Mouse (Mus musculus) cerebellum, postnatal 25 days (tissue): Measurements from ENCODE around the gene Hist1h4f.
"Not testable (repeated sequence)": the region's sequence is repeated elsewhere in the genome, so short reads cannot be mapped to it uniquely, and the experiment has no call there.

ENCODE experiments used
- DNase-seq, 2 experiments: peaks; one replicate each; pipeline ENCODE4 v3.0.0; 2021; ENCODE audit warnings: mixed read lengths in 2 of 2

Hist1h4f gene

DNA sequence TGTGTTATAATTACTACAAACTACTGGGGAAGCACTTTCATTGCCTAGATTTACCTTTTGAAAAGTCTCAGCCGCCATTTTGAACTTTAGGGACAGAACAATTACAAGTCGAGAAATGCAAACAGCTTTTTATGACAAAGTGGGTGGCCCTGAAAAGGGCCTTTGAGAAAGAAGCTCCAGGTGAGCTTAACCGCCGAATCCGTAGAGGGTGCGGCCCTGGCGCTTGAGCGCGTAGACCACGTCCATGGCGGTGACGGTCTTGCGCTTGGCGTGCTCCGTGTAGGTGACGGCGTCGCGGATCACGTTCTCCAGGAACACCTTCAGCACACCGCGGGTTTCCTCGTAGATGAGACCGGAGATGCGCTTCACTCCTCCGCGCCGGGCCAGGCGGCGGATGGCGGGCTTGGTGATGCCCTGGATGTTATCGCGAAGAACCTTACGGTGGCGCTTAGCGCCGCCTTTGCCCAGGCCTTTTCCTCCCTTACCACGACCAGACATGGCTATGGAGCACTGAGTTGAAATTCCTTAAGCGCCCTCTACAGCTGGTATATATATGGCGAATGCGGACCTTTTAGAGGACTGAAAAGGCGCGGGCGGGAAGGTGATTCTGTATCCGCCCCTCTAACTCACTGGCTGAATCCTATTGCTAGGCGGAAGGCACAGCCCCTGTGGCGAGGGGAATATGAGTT, at the start of gene Hist1h4f:
TSS of gene Hist1h4f (minus strand) at position 503 of the 689 bp plus-strand sequence.
- peak; percentile 87 to 89 for DNase-seq

DNA sequence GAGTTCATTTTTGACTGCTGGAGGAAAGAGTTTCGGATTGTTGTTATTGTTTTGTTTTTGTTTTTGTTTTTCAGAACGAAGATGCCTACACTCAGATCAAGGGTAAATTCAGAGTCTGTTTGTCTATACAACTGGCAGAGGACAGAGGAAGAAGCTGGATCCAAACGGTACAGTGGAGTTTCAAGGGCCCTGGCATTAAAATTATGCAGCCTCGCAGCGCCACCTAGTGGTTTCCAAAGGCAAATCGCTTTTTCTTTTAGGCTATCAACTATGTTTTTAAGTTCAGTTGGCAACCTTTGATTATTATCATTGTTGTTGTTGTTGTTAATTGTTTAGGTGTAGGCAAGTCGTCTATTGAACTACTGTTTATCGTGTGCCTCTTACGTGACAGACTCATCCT, 46.5 kb upstream of the Hist1h4f start:
- DNase-seq: peak; percentile 80 to 88

DNA sequence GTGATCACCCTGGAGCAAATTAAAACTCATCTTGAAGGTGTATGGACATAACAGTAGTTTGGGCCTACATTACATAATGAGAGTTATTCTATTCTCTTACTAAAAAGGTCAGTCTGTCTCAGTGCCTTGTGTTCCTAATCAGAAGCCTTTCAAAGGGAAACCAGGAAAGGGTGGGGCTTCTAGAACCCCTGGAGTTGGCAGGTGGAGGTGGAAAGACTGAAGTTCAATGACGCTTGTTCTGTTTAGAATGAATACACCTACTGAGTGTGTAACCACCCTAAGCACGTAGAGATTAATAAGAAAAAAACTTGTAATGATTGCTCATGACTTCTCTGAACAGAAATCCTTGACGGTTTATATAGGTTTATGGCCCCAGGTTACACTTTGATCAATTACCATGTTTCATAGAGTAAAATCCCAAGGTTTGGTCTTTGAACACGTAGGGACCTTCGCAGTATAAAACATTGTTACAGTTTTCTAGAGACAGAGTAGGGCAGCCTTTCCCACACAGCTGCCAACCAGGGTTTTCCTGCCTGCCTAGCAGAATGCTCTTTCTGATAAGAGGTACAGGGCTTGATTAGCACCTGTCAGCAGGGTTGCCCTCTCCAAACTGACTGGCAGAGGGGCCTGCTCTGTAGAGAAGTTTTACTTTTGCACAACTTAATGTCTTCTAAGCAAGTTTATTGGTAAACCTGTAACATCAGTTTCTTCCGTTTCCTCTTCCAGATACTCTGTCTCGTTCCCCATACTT, 44.3 kb upstream of the Hist1h4f start:
- DNase-seq: no peak

DNA sequence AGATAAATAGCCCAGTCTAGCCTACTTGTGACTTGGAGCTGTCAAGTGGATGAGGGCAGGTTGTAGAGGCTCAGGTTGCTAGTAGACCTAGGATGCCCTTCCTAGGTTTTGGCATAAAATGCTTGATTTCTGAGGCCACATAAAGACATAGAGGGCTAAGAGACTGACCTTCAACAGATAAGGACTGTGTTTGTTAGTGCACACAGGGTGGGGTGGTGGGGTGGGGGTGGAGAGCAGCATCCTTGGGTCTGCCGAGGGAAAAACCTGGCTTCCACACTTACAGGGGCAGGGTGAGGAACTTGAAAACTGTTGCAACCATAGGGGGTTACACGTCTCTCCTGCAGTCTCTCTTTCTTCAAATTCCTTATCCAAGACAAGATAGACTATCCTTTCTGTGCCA, 43.7 kb upstream of the Hist1h4f start:
- DNase-seq: no peak

DNA sequence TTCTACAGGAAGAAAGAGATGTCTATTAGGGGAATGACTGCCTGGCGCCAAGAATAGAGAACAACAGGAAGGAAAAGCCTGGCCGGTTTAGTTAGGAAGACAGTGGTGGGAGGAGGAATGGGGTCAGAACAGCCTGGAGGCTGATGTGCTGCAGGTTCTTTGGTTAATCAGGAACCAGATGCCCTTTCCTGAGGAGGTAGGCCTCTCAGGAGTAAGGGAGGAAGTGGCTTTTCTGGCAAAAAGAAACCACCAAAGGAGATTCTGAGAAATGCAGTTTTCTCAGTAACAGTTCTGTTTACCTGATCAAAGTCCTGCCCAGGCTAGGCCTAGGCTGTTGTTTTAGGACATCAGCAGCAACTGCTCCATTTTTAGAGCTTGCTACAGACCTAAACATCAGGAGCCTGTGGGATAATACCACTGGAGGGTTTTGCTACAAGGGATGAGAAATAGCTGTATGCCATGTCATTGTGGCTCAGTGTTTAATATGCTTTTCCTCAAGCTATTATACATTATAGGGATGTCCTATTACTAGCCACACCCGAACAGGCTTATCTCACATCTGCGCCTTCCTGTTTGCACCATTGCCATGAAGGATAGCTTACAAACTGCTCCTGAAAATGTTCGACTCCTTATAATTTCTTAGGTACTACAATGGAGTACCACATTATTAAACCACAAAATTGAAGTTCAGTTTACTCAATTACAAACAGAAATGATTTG, 41.8 kb upstream of the Hist1h4f start:
- DNase-seq: no peak

DNA sequence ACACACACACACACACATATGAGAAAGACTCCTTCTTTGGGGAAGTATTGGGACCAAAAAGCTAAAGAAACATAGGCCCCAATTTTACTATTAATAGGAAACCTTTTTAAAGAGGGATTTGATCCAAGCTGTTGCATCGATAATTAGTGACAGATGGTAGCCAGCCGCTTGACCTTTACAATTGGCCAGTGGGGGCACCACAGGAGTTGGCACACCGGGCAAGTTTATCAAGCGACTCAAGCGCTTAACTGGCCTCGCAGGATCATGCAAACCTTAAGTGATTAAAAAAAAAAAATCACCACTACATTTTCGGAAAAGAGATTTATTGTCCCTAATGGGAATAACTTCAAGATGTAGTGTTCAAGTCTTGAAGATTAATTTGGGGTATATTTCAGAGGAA, 41.2 kb upstream of the Hist1h4f start:
- peak; percentile 61 to 80 for DNase-seq

DNA sequence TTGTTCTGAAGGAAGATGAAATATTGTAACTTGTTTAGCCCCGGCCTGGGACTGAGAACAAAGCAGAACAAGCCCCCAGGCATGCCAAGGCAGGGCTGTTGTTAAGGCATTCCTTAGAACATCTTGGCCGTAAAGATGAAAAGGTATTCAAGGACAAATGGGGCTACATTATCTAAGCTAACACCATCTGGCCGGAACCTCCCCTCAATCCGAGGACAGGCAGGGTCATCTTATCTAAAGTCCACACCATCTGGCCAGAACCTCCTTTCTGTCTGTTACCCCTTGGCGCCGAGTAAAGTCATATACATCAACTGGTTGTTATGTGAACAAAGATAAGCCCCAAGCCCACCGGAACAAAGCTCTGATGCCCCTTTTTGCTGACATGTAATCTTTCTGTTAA, 40.4 kb upstream of the Hist1h4f start:
- DNase-seq: not testable (repeated sequence)

DNA sequence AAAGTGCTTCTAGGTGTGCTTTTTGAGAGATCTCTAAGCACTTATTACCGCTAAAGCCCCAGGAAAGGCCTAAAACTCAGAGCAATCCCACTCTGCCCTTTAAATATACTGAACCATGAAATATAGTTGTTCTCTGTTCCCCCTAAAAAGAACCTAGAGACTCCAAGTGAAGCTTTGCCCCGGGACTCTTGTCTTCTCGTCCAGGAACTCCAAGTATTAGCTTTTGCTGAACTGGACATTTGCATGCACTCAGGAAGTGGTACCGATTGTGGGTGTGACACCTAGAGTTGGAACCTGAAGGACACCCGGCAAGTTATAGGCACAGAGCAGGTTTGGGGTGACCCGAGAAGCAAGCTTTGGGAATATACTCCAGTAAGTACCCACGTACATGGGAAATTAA, 39.8 kb upstream of the Hist1h4f start:
- DNase-seq: no peak

DNA sequence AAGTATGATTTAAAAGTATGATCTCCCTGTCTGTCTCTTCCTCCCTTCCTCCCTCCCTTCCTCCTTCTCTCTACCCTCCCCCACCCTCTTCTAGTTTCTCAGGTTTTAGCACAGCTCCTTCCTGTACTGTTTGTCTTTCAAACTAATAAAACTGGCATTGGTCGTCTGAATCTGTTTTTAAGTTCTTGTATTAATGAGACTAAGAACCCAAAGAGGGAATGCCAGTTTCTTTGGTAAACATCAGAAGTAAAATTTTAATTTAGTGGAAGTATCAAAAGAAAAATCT, 35.4 kb upstream of the Hist1h4f start:
- DNase-seq: no peak

DNA sequence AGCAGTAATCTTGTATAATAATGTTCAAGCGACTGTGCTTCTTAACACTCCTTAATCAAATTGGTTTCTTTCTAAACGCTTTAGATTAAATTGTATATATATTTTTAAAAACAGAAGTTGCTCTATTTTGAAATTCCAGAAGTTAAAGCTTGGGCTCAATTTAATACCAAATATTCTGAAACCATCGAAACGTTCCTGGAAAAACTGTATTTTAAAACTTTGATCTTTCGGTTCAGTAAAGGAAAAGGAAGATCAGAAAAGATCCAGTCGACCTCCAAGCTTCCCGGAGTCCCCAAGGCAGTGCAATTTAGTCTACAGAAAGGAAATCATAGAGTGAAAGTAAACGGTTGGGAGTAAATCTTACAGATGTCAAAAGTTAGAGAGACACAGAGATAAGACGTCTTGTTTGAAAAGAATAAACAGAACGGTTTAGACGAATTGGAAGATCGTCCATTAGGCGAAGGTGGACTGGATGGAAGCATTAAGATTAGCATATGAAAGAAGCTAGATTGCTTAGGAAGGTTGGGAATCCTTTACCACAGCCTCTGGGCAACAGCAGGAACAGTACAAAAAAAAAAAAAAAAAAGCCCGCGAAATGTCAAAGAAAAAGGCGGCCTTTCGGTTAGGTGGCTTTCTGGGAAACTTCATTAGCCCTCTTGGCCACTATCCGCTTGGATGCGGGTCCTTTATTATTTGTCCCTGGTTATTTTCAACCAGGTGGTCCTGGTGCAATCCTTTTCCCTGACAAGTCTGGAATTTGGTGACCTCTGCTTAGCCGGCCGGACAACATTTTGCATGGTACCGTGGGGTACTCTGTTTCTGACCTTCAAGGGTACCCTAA, 34.9 kb upstream of the Hist1h4f start:
- no peak for DNase-seq

DNA sequence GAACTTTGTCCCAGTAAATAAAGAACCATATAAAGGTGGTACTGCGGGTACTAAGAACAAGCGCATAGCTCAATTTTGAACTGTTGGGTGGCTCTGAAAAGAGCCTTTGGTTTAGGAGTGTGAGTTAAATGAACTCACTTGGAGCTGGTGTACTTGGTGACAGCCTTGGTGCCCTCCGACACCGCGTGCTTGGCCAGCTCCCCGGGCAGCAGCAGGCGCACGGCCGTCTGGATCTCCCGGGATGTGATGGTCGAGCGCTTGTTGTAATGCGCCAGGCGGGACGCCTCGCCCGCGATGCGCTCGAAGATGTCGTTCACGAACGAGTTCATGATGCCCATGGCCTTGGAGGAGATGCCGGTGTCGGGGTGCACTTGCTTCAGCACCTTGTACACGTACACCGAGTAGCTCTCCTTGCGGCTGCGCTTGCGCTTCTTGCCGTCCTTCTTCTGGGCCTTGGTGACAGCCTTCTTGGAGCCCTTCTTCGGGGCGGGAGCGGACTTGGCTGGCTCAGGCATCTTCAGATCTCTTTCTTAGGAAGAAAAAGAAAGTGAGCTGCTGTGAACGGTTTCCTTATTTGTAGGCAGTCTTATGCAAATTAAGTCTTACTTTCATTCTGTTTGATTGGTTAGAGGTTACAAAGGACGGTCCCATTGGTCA, 34.1 kb upstream of the Hist1h4f start:
- DNase-seq: peak; percentile 53 to 71

DNA sequence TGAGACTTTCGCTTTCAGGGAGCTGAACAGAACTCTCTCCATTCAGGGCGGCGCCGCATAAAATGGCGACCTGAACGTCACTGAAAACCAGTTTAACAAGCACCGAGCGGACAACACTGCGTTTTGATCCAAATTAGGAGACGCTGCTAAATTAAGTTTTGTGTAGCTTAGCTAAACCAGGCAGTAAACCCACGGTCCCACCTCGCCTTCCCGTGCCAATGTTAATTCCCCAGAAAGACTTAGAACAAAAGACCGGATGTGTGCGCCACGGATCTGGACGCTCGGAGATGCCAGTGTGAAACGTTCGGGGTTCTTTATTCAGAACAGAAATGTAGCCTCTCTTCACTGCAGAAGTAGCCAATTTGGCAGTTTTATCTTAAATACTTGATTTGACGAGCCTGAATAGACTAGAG, 33.6 kb upstream of the Hist1h4f start:
- DNase-seq: peak; percentile 58 to 67

DNA sequence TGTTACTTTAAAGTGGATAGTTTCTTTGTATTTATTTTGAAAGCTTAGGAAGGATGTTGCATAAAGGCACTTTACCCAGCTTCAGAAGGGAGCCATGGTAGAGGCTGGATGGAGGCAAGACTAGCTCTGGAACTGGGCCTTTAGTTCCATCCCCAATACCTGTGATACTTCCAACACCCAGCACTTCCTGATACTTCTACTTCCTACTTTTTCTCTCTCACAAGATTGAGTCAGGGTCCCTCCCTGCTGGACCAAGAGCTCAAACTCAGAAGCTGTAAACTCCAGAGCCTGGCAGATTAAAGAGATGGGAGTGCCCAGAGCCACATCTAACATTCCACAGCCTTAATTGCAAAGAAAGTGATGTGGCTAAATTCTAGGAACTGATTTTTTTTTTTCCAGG, 32.9 kb upstream of the Hist1h4f start:
- DNase-seq: no peak

DNA sequence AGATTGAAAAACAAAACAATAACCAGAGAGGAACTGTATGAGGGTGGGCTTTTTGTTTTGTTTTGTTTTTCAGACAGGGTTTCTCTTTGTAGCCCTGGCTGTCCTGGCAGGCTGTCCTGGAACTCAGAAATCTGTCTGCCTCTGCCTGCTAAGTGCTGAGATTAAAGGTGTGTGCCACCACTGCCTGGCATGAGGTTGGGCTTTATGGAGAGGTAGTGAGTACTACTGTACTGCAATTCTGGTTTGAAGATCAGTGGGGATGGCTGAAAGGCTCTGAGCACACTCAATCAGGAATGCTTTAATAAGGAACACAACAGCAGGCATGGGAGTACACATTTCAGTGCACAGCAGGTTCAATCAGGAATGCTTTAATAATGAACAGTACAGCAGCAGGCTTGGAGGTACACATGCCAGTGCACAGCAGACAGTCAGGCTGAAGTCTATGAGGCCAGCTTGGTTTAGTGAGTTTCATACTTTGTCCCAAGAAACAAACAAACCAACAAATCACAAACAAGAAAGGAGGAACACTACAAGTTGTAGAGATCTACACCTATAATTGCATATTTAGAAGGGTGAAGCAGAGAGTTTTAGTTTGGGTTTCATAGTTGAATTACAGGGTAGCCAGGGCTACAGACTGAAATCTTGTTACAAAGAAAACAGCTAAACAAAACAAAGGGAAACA, 32.1 kb upstream of the Hist1h4f start:
- DNase-seq: no peak

DNA sequence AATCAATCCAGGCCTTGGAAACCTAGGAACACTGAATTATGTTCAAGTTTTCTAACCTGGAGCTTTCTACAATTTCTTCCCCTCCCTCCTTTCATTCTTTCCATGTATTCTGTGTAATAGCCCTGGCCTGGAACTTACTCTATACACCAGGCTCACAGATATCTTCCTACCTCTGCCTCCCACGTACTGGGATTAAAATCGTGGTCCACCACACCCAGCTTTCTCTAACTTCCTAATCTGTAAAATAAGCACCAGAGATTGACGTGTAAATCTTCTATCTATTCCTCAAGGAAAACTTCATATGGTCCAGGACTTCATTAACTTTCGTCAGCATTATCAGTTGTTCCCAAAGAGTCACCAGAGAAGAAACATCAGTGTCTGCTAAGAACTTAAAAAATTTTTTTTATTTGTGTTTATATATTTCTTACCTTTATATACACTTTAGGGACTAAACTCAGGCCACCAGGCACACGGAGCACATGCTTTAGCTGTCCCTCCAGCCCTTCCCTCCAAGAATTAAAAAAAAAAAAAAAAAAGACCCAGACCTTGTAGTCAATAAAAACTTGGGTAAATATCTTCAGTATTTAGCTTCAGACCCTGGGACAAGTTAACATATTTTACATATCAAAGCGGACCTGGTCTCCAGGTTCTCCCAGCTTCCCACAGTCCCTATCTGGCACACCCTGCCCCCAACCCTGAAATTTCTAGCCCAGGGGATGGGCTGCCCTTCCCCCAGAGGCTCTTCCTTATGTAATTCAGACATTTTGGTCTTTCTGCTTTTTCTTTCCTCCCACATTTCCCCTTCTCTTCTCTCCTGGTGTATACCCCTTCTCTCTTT, 31.0 kb upstream of the Hist1h4f start:
- DNase-seq: no peak

DNA sequence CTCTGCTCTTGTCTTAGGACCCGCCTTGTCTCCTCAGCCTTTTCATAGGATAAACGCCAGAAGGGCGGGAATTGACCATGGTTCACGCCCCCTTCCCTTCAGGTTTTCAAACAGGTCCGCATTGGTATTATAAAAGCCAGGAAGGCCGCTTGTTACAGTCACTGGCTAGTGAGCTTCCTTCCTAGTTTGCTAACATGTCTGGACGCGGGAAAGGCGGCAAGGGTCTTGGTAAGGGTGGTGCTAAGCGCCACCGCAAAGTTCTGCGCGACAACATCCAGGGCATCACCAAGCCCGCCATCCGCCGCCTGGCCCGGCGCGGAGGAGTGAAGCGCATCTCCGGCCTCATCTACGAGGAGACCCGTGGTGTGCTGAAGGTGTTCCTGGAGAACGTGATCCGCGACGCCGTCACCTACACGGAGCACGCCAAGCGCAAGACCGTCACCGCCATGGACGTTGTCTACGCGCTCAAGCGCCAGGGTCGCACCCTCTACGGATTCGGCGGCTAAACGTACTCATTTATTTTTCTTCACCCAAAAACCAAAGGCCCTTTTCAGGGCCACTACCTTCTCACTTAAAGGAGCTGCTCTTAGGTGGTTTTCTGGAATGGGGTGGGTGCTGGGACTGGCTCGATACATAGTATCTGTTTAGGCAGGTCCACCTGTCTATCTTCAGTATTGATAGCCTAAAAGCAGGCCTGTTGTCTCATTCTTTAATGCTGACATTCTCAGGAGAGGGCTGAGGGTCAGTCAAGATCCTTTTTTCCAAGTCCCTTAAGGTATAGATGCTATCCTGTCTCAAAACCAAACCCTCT, 30.2 kb upstream of the Hist1h4f start, which contains the start of gene Hist1h4d:
TSS of gene Hist1h4d (plus strand) at position 191 of the 811 bp plus-strand sequence.
- DNase-seq: peak; percentile 93

DNA sequence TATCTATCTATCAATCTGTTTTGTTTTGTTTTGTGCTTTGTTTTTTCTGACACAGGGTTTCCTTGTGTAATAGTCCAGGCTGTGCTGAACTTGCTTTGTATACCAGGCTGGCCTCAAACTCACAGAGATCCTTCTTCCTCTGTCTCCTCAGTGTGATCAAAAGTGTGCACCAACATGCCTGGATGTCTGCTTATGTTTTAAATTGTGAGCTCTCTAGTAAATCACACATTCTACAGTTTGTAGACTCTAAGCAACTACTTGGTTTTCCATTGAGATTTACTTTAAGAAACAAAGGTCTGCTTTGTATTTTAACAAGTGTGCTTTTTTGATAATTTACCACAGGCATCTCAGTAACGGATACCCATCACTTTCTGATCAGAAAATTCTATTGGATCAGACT, 26.4 kb upstream of the Hist1h4f start:
- no peak for DNase-seq

DNA sequence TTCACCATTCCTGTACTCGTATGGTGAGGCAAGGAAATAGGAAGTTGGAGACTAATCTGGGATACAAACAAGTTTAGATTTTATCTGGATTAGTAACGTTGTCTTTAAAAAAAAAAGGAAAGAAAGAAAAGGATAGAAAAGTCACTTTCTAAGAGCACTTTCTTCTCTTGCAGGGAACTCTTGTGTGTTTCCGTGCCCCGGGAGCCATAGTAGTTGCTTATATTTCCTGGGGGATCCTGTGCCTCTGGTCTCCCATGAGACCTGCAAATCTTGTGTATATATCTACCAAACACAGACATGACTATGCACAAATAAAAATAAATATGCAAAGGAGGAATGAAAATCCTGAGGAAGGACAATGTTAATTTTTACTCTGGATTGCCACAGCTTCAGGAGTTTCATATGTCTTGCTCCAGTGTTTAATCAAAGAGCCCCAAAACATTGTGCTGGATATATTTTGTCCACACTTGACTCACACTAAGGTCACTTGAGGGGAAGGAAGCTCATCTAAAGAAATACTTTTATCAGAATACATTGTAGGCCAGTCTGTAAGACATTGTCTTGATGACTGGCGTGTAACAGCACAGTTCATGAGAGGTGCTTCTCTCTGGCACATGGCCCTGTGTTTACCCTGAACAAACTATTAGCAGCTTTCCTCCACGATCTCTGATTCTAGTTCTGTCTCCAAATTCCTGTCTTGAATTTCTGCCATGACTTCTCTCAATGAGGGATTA, 25.6 kb upstream of the Hist1h4f start:
- DNase-seq: no peak

DNA sequence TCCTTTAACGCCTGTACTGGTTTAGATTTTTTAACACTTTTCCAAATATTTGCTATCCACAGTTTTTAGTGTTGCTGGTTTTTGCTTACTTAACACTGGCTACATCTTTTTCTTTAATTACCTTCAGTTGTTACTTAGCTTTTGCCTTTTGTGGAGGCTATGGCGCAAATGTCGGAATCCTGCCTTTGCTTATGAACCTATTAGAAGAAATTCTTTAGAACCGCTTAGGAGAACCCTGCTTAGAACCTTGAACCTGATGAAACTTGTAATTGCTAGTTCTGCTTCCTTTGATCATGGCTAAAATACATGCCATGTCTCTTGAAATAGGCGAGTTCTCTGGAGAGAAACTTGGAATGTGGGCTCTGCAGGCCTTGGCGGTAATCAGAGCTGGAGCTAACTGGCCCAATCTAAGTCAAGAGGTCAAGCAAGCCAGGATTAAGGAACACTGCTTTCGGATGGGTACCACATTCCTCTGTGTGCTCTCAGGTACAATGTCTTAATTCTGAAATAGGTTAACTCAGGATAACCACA, 25.0 kb upstream of the Hist1h4f start:
- DNase-seq: no peak
